Mouse (Mus musculus) fat pad, adult 2 months (tissue): Measurements from ENCODE around the gene Evc.

Source experiments
- DNase-seq: peaks from one replicate; pipeline ENCODE4 v3.0.0-alpha.2; 2011; ENCODE audit warnings: low read depth, low spot score; ENCODE audit errors: extremely low read depth

Evc gene

GRCm38 (mm10) chr5:37243169-37243886, 93.4 kb downstream of the Evc start:
- DNase-seq, result no peak

- no peak for DNase-seq
These were observed 94.1 kb downstream of the Evc start for GRCm38 (mm10) chr5:37242360-37243168.

- no peak for DNase-seq
These were observed 95.0 kb downstream of the Evc start, which contains the start of gene Crmp1 for GRCm38 (mm10) chr5:37241651-37242151. Gene Crmp1 (plus strand): TSS chr5:37241940.

GRCm38 (mm10) chr5:37241224-37241623, 95.5 kb downstream of the Evc start:
- DNase-seq, result no peak

GRCm38 (mm10) chr5:37240550-37240949, 96.1 kb downstream of the Evc start:
- DNase-seq, result no peak
